Mouse (Mus musculus) embryo, embryonic 10 days (tissue): ENCODE measurements around the gene Stil.
"Not testable (repeated sequence)": the region's sequence is repeated elsewhere in the genome, so short reads cannot be mapped to it uniquely, and the experiment has no call there.

Experiments
- DNase-seq: peaks from one replicate; pipeline ENCODE4 v3.0.0-alpha.2; 2015; ENCODE audit warnings: low spot score

Gene Stil

DNA sequence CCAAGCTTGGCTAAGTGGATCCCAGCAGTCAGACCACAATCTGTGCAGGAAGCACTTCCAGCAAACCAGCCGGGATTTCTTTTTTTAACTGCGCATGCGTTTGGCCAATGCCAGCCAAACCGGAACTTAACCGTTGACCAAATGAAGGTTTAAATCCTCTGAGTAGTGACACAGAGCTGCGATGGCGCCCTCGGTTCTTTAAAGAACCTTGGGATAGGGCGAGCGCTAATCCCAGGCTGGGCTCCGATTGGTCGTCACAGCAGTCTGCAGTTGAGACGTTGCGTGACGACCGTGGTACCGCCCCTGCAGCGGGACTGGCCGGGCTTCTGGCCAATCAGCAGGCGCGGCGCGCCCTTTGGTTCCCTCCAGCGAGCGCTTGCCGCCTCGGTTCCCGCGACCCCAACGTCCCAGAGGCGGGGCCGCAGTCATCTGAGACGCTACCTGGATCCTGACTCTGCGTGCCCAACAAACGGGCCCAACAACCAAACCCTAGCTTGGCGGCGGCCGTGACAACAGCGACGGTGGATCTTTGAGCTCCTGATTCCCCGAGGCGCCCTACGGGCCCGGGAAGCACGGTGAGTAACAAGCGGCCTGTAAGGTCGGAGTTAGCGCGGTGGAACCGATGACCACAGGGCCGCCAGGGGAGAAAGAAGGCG is at the start of gene Stil:
Gene Stil (plus strand): TSS at position 387 of the 656 bp plus-strand sequence.
- peak; percentile 99 for DNase-seq

- DNase-seq, result no peak
Measured at GRCm38 (mm10) chr4:114953172-114953571, 46.8 kb upstream of the Stil start.

- no peak for DNase-seq
Measured at GRCm38 (mm10) chr4:114957403-114957802, 42.6 kb upstream of the Stil start.

DNA sequence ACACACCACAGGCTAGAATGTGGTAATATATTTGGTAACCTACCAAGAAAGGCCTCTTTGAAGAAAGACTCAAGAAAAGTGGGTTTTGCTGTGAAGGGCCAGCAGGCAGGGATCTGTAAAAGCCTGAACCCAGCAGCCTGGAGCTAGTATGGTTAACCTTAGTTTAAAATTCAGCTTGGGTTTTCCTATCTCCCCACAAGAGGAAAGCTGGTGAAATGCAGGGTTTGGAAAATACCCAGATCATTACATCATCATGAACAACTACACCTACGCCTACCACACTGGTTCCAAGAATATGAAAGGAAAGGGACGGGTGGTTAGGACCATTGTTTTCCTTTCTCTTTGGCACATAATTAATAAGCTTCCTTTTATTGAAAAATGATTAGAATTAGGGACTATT is 41.7 kb upstream of the Stil start:
- no peak for DNase-seq

- DNase-seq, result no peak
Measured at GRCm38 (mm10) chr4:114958786-114959185, 41.2 kb upstream of the Stil start.

- DNase-seq, result no peak
Measured at GRCm38 (mm10) chr4:114959533-114959932, 40.4 kb upstream of the Stil start.

- not testable (repeated sequence) for DNase-seq
Measured at GRCm38 (mm10) chr4:114960881-114961280, 39.1 kb upstream of the Stil start.

GRCm38 (mm10) chr4:114970736-114971135 is 29.2 kb upstream of the Stil start:
- no peak for DNase-seq

DNA sequence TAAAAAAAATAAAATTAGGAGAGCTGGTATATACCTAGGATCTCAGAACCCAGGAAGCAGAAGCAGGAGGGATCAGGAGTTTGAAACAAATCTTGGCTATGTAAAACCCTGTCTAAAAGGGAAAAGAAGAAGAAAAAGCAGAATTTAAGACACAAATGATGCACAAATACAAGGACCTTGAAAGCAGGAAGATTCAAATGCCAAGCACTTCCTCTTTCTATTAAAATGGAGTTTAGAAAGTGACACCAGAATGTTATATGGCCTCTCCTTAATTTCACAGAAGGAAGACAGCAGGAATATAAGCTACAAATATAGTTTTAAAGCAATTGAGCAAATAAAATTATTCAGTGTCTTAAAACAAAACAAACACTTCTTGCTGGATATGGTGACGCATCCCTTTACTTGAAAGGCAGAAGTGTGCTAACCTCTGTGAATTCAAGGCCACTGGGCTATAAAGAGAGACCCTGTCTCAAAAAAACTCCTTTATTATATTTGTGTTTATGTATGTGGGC is 26.7 kb upstream of the Stil start:
- no peak for DNase-seq

DNA sequence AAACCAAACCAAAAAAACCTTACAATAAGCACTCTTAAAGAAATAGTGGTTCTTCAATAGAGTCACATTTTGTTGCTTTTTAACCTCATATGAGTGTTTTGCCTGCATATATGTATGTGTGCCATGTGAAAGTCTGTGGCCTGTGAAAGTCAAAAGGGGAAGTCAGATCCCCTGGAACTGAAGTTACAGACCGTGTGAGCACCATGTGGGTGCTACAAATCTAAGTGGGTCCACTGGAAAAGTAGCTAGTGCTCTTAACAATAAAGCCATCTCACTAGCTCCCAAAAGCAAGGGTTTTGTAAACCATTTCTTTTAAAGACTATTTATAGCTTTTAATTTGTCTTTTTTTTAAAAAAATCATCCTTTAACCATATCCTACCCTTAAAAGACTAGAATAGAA is 17.3 kb upstream of the Stil start:
- DNase-seq, result no peak

DNA sequence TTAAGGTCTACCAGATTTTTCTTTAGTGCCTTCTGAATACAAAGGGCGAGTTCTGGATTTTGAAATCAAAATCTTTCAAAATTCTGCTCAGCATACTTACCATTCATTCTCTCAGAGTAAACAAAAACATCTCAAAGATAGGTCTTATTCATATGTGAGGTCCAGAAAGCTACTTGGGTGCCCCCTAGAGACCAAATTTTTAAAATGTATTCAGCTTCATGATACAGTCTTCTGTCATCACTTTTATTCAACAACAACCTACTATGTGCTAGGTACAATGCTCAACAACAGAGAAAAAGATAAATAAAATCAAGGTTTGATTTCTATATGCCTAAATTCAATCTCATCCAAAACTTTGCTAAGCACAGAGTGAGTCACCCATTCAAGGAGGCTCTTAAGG is 16.9 kb upstream of the Stil start:
- DNase-seq, result no peak

GRCm38 (mm10) chr4:114986211-114986590 is 13.8 kb upstream of the Stil start:
- peak; percentile 27 for DNase-seq

DNA sequence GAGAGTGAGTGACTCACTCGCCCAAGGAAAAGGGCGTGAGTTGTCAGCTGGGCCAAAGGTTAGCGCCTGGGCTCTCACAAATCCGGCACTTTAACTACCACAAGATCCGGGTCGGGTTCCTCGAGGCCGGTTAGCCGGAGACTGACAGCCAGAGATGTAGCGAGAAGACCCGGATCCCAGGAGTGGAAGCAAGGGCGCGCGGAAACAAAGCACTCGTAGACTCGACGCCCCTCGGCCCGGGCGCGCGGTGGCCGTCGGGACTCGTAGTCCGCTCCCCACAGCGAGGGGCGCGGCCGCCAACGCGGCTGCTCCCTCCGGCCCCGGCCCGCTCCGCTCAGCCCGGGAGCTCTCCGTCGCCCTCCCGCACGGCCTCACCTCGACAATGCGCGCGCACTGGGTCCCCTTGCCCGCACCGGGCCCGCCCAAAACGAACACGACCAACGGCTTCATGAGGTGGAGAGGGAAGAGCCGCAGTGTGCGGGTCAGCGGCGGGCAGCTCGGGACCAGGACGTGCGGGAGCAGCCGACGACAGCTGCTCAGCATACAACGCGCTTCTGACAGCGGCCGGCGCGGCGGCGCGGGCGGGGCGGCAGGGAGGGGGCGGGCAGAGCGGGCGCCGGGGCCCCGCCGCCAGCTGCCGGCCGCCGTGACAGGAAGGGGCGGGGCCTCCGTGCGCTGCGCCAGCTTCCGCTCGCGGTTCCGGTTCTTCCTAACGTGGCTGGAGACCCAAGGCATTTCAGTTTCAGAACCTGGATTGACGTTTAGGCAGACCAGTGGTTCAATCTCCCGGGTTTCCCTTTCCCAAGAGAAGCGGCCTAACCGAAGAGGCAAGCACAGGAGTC is 13.1 kb upstream of the Stil start, which contains the start of gene Cmpk1:
Gene Cmpk1 (minus strand): TSS at position 651 of the 842 bp plus-strand sequence.
- peak; percentile 90 for DNase-seq

DNA sequence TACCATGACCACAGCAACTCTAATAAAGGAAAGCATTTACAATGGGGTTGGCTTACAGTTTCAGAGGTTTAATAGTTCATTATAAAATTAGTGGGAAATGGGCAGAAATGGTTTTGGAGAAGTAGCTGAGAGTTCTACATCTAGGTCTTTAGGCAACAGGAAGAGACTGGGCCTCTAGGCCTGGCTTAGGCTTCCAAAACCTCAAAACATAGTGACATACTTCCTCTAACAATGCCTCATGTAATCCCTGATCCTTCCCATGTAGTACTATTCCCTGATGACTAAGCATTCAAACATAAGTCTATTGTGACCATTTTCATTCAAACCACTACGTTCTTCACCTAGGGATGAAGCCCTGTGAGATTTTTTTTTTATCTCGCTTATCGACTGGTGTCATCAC is 5.7 kb upstream of the Stil start:
- no peak for DNase-seq

DNA sequence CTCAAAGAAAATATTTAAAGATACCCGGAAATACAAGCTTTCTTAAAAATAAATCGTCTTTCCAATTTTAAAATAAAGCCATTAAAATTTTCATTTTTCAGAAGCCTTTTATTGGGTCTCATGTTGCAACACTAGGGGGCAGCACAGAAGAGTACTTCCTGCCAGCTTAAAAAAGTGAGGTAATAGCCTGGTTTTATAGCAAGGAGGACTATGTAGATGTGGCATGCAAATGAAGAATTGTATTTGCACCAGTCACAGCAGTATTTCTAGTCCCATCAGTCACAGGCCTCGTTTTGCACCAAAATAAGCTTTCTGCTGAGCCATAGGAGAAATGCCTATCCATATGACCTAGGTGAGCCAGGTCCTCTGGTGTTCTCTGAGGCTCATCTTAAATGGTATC is 2.9 kb upstream of the Stil start:
- DNase-seq, result peak; percentile 23

DNA sequence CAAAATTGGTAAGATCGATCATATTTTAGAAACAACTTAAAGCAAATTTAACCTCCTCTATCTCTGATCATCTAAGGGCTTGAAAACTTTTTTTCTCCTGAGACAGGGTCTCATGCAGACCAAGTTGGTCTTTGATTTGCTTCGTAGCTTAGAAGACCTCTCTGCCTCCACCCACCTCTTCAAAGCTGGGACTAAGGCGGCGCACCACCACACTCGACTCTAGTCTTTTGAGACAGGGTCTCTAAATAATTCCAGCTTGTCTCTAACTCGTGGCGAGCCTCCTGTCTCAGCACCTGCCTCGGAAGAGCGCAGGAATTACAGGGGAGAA is 550 bp upstream of the Stil start:
- DNase-seq, result no peak

GRCm38 (mm10) chr4:115000429-115000795 is 453 bp downstream of the Stil start:
- DNase-seq, result peak; percentile 71

- DNase-seq, result no peak
Measured at GRCm38 (mm10) chr4:115014276-115014675, 14.3 kb downstream of the Stil start.

- no peak for DNase-seq
Measured at GRCm38 (mm10) chr4:115019997-115020396, 20.0 kb downstream of the Stil start.

DNA sequence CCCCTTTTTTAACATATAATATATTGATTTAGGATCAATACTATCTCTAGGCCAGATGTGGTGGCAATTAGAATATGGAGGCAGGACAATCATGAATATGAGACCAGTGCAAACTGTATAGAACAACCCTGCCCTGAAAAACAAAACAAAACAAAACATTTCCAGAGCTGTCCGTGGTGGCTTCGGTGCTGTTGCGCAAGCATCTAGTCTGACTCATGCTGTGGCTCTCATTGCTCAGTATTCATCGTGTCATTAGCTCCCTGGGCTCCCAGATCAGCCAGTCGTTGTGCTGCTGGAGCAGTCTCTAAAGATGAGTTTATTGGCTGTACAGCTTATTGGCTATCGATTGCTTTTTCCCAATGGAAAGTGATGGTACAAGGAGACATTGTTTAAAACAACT is 35.1 kb downstream of the Stil start:
- no peak for DNase-seq

DNA sequence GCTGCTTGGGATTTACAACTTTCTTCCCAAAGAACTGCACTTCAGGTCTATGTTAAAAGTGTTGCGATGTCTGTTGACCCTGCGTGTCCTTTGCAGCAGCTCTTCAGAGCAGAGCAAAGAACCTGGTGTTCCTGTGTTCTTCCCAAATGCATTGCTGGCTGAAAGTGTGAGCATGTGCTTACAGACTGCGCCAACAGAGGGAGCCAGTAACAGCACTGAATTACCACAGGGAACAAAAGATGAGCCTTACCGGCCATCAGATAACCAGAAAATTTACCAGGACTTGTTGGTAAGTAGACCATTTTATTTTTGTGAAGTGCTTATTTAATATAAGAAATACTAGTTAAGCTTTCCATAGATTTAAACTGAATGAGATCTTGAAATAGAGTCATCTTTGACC is 38.3 kb downstream of the Stil start:
- DNase-seq, result peak; percentile 80

DNA sequence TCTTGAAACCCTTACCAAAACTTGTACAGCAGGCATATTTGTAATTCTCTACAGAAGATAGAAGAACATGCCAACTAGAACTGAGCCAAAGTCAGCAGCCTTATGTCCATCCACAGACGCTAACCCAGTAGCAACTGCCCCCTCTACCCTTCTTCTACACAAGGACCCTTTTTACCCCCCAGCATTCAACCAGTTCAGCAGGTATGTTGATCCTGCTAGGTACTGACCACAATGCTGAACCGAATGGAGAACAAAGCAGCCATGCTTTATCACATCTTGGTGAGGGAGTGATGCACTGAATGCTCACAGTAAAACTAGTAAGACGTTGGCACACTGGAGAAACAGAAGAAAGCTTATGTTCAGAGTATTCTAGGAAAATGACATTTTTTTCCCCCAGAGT is 45.7 kb downstream of the Stil start:
- no peak for DNase-seq

GRCm38 (mm10) chr4:115047750-115048149 is 47.8 kb downstream of the Stil start:
- DNase-seq, result peak; percentile 73

- DNase-seq, result no peak
Measured at GRCm38 (mm10) chr4:115048190-115048589, 48.2 kb downstream of the Stil start.
